Mouse (Mus musculus): ENCODE results near the gene Tmem247. TPM values are rescaled to one million over a fixed set of nuclear protein-coding genes. Genes with fewer than 3 reads are reported as not detected.

Tmem247 gene
- polyA plus RNA-seq, 1 experiment from 2014 or later: not detected

GRCm38 (mm10) chr17:86965121-86965520, 48.0 kb downstream of the Tmem247 start:
- H3K4me3 ChIP-seq (ENCODE audit: low read depth, low read length): peak overlapping the region; percentile 84
- ATAC-seq (ENCODE audit: low FRiP score, low TSS enrichment) (no peak), DNase-seq (ENCODE audit: low spot score) (no peak)
- peaks cover 3% of the 10 kb centered on the region; the same call in 1 of the 2 replicates for H3K36me3 ChIP-seq (ENCODE audit: control insufficient read depth, insufficient read depth, low read length)
- H3K4me2 ChIP-seq (replicated peaks; ENCODE audit: low read depth): peak overlapping the region; percentile 88
- peak overlapping the region; percentile 43; the same call in 1 of the 2 replicates for H3K9ac ChIP-seq (ENCODE audit: low read length)
- 68% methylated on average over 8 of the region's 8 CpGs for WGBS
- H3K27me3 ChIP-seq (ENCODE audit: control insufficient read depth, insufficient read depth, low read length): no peaks in the 10 kb centered on the region
- H3K4me1 ChIP-seq (replicated peaks; ENCODE audit: control insufficient read depth, insufficient read depth): peaks cover 5% of the 10 kb centered on the region; the same call in 1 of the 2 replicates
- H3K27ac ChIP-seq (replicated peaks): peak overlapping the region; percentile 81
- H3K9me3 ChIP-seq (ENCODE audit: control insufficient read depth, low read length): no peaks in the 10 kb centered on the region
- no peak for TF ChIP-seq CTCF (IDR thresholded peaks at IDR 0.05; ENCODE audit: low read depth)
- TF ChIP-seq EP300 (optimal IDR thresholded peaks at IDR 0.05): no peak

GRCm38 (mm10) chr17:86966040-86966439, 48.9 kb downstream of the Tmem247 start:
- WGBS: 77% methylated on average over 10 of the region's 10 CpGs
- Histone ChIP-seq H3K4me2 (replicated peaks; ENCODE audit: low read depth) (no peak overlapping the region), H3K27me3 (ENCODE audit: control insufficient read depth, insufficient read depth, low read length) (no peaks in the 10 kb centered on the region), H3K4me1 (replicated peaks; ENCODE audit: control insufficient read depth, insufficient read depth) (peaks cover 5% of the 10 kb centered on the region; the same call in 1 of the 2 replicates), H3K4me3 (ENCODE audit: low read depth, low read length) (no peak overlapping the region), H3K9ac (ENCODE audit: low read length) (no peak overlapping the region), H3K9me3 (ENCODE audit: control insufficient read depth, low read length) (no peaks in the 10 kb centered on the region), H3K36me3 (ENCODE audit: control insufficient read depth, insufficient read depth, low read length) (peaks cover 3% of the 10 kb centered on the region; the same call in 1 of the 2 replicates), H3K27ac (replicated peaks) (no peak overlapping the region)
- DNase-seq (ENCODE audit: low spot score): no peak
- ATAC-seq (ENCODE audit: low FRiP score, low TSS enrichment): no peak
- no peak for TF ChIP-seq CTCF (IDR thresholded peaks at IDR 0.05; ENCODE audit: low read depth)
- no peak for TF ChIP-seq EP300 (optimal IDR thresholded peaks at IDR 0.05)

- ATAC-seq (ENCODE audit: low FRiP score, low TSS enrichment): no peak
- H3K4me3 ChIP-seq (ENCODE audit: low read depth, low read length): no peak overlapping the region
- H3K36me3 ChIP-seq (ENCODE audit: control insufficient read depth, insufficient read depth, low read length): peaks cover 3% of the 10 kb centered on the region; the same call in 1 of the 2 replicates
- TF ChIP-seq CTCF (IDR thresholded peaks at IDR 0.05; ENCODE audit: low read depth) (no peak), EP300 (optimal IDR thresholded peaks at IDR 0.05) (no peak)
- DNase-seq (ENCODE audit: low spot score): no peak
- H3K27ac ChIP-seq (replicated peaks): no peak overlapping the region
- H3K9ac ChIP-seq (ENCODE audit: low read length): no peak overlapping the region
- WGBS: 88% methylated on average over 12 of the region's 12 CpGs
- H3K27me3 ChIP-seq (ENCODE audit: control insufficient read depth, insufficient read depth, low read length): no peaks in the 10 kb centered on the region
- no peaks in the 10 kb centered on the region for H3K9me3 ChIP-seq (ENCODE audit: control insufficient read depth, low read length)
- no peak overlapping the region for H3K4me2 ChIP-seq (replicated peaks; ENCODE audit: low read depth)
- peaks cover 5% of the 10 kb centered on the region; the same call in 1 of the 2 replicates for H3K4me1 ChIP-seq (replicated peaks; ENCODE audit: control insufficient read depth, insufficient read depth)
Observed at GRCm38 (mm10) chr17:86967048-86967447, 49.9 kb downstream of the Tmem247 start.

GRCm38 (mm10) chr17:86967536-86968525, 50.7 kb downstream of the Tmem247 start:
- ATAC-seq (ENCODE audit: low FRiP score, low TSS enrichment) (no peak), DNase-seq (ENCODE audit: low spot score) (no peak)
- Histone ChIP-seq H3K9ac (ENCODE audit: low read length) (no peak overlapping the region), H3K4me3 (ENCODE audit: low read depth, low read length) (no peak overlapping the region), H3K9me3 (ENCODE audit: control insufficient read depth, low read length) (no peaks in the 10 kb centered on the region), H3K36me3 (ENCODE audit: control insufficient read depth, insufficient read depth, low read length) (peaks cover 3% of the 10 kb centered on the region; the same call in 1 of the 2 replicates), H3K27ac (replicated peaks) (no peak overlapping the region), H3K27me3 (ENCODE audit: control insufficient read depth, insufficient read depth, low read length) (no peaks in the 10 kb centered on the region), H3K4me1 (replicated peaks; ENCODE audit: control insufficient read depth, insufficient read depth) (0 out of 2 replicates have a peak, but pooled peaks cover 5% of the 10 kb centered on the region), H3K4me2 (replicated peaks; ENCODE audit: low read depth) (no peak overlapping the region)
- TF ChIP-seq EP300 (optimal IDR thresholded peaks at IDR 0.05) (no peak), CTCF (IDR thresholded peaks at IDR 0.05; ENCODE audit: low read depth) (no peak)
- 63% methylated on average over 10 of the region's 10 CpGs for WGBS

GRCm38 (mm10) chr17:86968581-86968980, 51.4 kb downstream of the Tmem247 start:
- no peak for ATAC-seq (ENCODE audit: low FRiP score, low TSS enrichment)
- H3K27me3 ChIP-seq (ENCODE audit: control insufficient read depth, insufficient read depth, low read length): no peaks in the 10 kb centered on the region
- WGBS: 89% methylated on average over 5 of the region's 5 CpGs
- no peak overlapping the region for H3K4me3 ChIP-seq (ENCODE audit: low read depth, low read length)
- TF ChIP-seq EP300 (optimal IDR thresholded peaks at IDR 0.05) (no peak), CTCF (IDR thresholded peaks at IDR 0.05; ENCODE audit: low read depth) (no peak)
- H3K9ac ChIP-seq (ENCODE audit: low read length): no peak overlapping the region
- 0 out of 2 replicates have a peak, but pooled peaks cover 5% of the 10 kb centered on the region for H3K4me1 ChIP-seq (replicated peaks; ENCODE audit: control insufficient read depth, insufficient read depth)
- H3K36me3 ChIP-seq (ENCODE audit: control insufficient read depth, insufficient read depth, low read length): peaks cover 3% of the 10 kb centered on the region; the same call in 1 of the 2 replicates
- no peaks in the 10 kb centered on the region for H3K9me3 ChIP-seq (ENCODE audit: control insufficient read depth, low read length)
- no peak overlapping the region for H3K27ac ChIP-seq (replicated peaks)
- DNase-seq (ENCODE audit: low spot score): no peak
- no peak overlapping the region for H3K4me2 ChIP-seq (replicated peaks; ENCODE audit: low read depth)

Data from stomach, postnatal 0 days (tissue).